Mouse (Mus musculus) embryo, embryonic 11.5 days (tissue): ENCODE results near the gene Trp63.
"Not testable (repeated sequence)": the region's sequence is repeated elsewhere in the genome, so short reads cannot be mapped to it uniquely, and the experiment has no call there.

Experiments
- DNase-seq: peaks from one replicate; pipeline ENCODE4 v3.0.0-alpha.2; 2012; ENCODE audit warnings: low read depth, low spot score

Trp63 gene

DNA sequence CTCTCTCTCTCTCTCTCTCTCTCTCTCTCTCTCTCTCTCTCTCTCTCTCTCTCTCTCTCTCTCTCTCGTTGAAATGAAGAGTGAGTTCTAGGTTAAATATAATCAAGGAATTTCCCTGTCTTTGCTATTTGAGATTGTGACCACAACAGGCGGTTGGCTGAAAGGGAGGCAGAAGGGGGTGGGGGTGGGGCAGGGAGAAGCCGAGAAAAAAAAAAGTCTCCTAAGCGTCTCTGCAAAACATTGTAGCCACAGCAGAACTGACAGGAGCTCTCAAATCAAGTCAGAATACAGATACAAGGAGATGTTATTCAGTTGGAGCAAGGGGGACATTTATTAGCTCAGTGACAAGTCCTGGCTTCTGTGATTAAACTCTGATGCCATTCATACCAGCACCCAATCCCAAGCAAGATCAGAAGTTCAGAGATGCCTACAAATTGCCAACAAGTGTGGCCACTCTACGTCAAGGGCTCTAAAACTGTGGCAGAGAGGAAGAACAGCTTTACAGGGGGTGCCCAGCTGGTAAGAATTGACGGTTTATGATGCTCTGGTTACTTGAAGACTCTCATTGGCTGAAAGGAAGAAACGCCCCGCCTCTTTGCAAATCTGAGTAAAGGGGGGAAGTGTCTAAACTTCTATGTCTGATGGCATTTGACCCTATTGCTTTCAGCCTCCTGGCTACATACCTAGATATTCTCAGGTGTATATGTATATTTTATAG, at the start of gene Trp63:
Gene Trp63, plus strand, starts transcription at position 233 of the 718 bp plus-strand sequence.
- no peak for DNase-seq

DNA sequence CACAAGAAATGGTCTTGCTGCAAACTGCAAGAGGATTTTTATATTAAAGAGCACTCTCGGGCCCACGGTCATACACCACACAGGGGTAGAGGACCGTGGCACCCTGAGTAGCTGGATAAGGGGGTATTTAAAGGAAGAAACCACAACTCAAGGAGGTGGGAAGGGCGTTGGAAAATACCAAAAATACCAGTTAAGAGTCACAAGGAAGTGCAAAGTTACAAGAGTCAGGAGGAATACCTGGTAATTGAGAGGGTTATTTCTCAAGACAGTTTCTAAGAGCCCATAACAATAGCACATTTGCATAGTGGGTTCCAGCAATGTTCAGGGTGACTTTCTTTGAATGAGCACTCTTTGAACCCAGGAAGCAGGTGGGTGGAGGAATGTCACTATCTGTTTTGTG, 38.8 kb upstream of the Trp63 start:
- DNase-seq = not testable (repeated sequence)

DNA sequence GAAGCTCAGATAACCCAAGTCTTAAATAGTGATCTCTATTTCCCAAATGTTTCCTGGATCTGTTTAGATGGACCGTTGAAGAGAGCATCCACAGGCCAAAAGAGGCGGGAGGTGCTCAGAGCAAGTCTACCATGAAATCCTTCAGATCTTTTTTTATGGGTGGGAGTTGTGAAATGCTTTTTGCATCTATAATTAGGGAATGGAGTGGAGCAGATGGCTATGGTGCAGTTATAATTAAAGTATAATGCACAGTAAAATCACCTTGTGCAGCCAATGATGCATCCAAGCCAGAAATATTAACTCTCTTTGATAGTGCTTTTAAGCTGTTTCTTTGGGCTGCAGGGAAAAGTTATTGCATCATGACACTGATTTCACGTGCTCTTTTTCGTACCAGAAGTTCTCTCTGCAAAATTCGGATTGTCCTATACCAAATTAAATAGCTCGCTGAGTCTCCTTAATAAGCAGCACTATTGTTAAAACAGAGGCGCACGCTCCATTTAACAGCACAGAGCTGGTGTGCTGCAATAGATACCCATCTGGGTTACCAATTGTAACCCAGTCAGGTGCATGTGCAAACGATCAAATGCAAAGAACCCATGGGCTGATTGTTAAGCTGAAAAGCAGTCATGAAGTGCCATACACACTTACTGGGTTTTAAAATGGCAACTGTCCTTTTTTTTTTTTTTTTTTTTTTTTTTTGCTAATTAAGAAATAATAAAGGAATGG, 22.9 kb upstream of the Trp63 start:
- no peak for DNase-seq

DNA sequence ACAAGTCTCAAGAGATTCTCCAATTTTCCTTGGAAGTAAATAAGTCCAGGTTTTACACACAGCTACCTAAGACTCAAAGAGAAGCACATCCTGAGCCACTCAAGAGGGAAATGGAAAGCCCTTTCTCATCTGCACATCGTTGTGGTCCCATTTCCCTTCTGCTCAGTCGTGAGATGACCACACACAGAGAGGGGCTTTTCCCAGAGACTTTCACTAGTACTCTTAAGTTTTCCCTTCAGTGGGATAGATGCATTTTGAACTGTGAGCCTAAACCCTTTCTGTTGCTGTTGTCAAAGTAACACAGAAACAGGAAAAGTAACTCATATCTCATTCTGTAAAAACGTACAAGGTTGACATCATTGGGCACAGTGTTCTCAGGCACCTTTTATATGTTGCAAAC, 20.4 kb upstream of the Trp63 start:
- no peak for DNase-seq

DNA sequence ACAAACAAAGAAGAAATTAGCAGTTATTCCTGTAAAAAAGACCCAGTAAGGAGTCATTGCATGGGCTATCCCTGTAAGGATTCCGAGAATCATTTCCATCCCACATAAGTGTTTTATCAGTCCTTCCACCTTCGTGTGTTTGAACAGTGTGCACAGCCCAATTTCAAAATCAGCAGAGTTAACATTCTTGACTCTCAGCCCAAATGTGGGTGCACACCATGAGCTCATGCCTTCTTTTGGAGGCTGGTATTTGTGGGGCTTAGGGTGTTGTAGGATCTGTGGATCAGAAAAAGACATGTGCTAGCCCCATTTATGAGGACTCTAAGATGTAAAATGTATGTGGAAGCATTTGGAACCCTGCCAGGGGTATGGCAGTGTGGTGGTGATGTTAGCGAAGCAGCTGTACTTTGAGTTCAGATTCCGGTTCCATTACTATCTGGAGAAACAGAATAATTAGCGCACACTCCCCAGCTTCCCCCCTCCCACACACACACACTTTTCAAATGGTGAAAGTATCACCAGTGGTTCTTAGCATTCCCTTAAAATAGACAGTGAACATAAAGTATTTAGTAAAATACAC, 9.6 kb upstream of the Trp63 start:
- DNase-seq = no peak

DNA sequence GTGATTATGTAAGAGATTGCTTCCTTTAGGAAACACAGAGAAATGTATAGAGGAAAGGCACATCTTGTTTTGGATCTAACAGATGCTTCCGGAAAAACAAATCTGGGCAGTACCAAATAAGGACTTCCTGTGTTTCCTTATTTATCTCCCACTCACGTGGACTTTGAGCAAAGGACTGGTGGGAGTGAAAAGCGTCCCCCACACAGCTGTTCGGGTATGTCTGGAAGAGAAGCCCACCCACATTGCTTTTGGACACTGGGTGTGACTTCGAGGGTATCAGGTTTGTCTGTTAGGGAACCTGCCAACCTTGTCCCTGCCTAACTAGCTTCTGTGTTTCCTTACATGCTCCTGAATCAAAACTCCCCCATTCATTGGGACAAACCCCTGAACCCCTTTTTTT, 3.2 kb upstream of the Trp63 start:
- no peak for DNase-seq

DNA sequence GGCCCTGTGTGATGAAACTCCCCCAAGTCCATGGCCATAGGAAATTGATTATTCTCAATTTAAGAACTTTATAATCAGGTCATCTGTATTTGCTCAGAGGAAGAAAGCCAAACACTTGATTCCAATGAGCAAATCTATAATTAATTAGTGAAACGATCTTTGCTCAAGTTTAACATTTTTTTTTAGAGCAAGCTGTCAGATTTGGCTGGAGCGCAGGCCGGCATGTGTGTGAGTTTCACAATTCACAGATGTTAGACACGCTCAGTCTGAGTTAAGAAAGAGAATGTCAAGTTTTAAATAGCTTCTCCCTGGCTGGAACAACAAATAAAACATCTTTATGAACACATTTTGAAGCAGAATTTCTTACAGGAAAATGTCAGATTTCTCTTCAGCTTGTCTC, 1.0 kb upstream of the Trp63 start:
- no peak for DNase-seq

DNA sequence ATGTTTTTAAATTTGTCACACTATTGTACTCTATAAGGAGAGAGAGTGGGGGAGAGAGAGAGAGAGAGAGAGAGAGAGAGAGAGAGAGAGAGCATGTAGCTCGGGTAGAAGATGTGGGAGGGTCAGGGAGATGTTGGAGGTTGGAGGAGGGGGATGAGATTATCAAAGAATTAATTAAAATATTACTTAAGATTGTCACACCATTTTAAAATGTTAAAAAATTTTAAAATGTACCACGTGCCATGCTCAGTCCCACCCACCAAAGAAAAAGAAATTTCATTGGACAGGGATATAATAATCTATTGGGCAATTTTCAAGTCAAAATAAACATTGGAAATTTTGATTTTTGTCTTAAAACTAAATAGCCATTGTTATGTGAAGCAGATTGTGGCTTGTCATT, 1.0 kb downstream of the Trp63 start:
- no peak for DNase-seq

DNA sequence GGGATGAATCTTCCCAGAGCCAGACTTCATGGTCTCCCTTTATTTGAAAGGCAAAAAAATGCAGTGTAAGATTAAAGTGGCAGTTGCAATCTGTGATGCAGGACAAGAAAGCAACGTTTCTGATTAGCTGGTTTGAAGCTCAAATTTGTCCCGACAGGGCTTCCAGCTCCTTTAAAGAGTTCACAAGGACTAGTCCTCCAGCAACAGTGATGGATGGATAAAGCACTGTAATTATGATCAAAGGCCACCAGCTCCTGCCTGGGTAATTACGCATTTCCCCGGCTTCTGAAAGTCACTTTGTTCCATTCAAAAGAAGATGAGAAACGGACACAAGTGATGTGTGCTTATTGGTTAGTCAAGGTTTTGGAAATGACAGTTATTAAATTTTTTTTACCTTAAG, 7.0 kb downstream of the Trp63 start:
- DNase-seq = no peak

DNA sequence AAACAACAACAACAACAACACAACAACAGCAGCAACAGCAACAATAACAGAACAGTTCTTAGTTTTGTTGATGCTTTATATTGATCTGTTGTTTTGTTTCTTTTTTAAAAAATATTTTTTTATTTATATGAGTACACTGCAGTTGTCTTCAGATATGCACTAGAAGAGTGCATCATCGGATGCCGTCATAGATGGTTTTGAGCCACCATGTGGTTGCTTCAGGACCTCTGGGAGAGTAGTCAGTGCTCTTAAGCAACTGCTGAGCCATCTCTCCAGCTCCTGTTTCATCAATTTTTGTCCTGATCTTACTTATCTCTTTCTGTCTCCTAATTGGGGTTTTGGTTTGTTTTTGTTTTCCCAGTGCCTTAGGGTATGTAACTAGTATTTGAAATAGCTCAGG, 17.7 kb downstream of the Trp63 start:
- DNase-seq = no peak

DNA sequence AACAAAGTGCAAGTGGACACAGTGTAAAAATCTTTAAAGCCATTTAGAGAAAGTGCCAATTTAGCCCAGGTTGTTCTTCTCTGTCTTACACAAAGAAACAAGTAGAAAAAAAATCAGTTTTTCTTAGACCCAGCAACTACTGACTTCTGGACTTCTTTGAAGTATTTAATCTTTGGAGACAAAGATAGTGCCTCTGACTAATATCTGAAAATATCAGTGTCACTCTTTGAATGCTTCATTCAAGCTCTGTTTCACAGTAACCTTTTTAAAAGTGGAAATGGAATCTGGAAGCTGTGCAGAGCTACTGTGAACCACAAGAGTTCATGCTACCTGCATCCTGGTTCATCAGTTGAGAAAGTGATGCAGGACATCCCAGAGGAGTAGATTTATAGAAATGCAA, 22.7 kb downstream of the Trp63 start:
- no peak for DNase-seq

DNA sequence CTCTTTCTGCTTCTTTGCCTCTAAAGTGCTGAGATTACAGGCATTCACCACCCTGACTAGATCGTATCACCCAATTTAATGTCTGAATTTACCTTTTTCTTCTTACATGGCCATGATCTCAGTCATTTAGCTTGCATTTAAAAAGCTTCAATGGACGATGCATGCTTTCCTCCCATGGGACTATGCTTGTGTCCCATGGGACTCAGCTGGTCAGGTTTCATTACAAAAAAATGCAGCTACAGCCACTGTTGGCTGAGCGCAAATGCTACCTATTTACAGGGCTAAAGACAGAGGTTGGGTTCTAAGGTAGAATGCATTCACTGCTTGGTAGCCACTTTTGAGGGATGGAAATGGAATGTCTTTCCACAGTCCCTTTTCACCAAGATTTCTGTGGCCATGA, 32.2 kb downstream of the Trp63 start:
- no peak for DNase-seq

DNA sequence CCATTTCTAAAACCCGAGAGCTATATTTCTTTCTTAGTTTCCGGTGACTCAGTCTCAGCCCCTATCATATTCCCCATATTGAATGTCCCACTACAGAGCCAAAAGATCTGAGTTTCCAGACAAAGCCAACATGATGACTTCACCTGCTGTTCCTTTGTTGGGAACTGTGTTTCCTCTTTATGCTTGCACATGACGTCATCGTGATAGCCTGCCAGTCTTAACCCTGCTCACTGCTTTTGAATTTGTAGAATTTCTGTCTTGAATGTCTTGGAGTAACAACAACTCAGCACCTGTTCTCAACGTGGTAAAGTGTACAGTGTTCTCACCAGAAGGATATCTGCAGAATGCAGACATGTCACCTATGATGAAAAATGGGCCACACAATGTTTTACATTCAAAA, 39.6 kb downstream of the Trp63 start:
- no peak for DNase-seq

DNA sequence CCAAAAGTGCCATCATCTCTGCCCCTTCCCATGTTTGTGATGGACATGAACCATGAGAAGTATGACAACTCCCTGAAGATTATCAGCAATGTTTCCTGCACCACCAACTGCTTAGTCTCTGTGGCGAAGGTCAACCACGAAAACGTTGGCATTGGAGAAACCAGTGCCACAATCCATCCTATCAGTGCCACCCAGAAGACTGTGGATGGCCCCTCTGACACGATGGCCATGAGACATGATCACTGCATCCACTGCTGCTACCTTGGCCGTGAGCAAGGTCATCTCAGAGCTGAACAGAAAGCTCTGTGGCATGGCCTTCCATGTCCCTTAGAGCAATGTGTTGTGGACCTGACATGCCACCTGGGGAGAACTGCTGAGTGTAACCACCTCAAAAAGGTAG, 43.4 kb downstream of the Trp63 start:
- no peak for DNase-seq

DNA sequence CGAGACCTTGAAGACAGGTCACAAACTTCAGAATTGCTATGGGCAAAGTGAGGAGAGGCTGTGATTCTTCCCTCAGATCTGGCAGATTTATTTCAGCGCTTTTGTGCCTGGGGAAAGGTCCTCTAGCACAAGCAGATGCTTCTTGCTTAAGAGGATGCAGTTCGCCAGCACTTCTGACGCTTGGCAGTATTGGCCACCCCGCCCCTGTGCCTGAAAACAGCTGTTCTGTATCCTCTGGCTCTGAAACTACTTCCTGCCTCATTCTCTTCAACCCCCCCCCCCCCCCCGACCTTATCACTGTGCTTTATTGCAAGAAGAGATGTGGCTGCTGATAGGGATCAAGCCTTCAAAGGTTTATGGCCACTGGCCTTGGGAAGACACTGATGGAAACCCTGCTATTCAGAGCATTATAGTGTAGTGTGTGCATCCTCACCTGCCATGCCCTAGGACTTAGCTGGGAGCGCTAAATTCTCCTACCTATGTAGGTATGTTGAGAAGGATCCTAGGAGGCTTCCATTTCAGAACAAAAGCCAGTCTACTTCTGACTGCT, 44.5 kb downstream of the Trp63 start:
- DNase-seq = no peak

DNA sequence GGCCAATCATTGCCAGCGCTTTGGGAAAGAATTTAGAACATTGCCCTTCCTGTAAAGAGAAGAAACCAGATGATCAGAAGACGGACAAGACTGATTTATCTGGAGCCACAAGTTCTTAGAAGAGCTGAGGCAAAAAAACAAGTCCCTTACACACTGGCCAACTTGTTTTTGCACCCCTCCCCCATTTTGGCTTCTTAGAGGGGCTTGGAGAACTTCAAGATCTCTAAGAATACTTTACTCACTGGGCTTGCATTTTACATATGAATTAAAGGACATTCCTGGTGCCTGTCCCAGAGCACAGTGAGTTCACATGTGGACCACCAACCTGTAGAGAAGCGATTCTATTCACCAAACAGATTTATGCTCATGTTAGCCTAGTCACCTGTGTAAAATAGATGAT, 53.3 kb downstream of the Trp63 start:
- DNase-seq = no peak

DNA sequence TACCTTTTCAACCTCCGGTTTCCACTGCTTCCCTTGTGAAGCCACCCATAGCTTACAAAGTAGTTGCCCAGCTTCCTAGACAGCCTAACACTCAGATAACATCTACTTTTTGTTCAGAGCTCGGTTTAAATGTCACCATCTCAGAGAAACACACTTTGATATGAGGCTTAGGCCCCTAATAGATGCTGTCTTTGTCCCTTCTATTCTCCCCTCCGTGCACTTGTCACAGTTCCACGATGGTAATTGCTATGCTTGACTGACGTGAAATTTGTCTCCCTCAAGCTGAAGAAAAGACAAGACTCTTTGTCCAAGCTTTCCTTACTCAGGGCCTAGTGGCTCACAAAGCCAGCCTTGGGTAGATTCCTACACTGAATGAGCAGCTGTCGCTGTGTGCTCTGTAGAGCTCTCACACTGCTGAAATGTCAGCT, 54.1 kb downstream of the Trp63 start:
- DNase-seq = no peak

DNA sequence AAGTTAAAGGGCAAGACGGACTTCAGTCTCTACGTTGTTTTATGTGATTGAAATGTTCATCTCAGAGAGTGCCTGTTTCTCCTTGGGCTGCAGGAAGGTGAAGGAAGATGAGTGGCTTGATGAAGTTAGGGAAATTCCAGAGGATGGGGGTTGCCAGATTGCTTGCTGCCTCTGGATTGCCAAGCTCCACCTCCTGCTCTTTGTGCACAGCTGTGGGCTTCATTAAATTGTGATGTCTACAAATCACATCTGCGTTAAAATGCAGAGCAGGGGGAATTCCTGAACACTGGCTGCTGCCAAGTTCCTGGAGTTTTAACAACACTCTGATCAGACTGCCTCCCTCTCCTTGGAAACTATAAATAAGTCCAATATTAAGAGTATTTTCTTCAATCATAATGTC, 63.2 kb downstream of the Trp63 start:
- DNase-seq = peak; percentile 13

DNA sequence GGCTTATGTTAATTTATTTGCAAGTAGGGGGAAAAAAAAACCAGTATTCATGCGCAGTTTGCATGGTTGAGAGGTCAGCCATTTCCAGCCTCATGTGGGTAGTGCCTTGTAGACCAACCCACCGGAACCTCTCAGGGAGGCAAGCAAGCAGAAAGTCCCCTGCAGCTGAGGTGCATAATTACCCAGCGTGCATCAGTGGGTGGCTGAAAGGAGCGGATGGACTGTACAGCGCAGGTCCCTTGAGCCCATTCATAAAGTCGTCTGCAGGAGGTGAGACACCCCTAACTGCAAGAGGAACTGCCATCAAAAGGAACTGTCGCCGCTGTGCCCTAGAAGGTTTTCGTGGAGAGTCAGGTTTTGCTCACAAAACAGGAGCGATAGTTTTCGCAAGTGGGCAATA, 68.3 kb downstream of the Trp63 start:
- no peak for DNase-seq

DNA sequence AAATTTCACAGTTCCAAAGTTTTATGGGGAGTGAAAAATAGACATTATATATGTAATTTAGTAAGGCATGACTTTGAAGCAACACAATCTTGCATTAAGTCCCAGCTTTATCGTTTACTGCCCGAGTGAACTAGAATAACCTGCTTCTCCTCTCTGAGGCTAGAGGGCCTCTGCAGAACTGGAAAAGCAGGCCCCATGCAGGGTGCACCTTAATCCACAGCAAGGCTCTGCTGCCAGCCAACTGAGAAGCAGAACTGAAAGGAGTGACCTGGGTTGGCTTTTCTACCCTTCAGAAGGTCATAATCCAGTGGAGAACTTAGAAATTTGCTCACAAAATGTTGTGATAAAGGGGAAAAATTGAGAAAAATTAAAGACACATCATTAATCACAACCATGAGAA, 74.5 kb downstream of the Trp63 start:
- no peak for DNase-seq

DNA sequence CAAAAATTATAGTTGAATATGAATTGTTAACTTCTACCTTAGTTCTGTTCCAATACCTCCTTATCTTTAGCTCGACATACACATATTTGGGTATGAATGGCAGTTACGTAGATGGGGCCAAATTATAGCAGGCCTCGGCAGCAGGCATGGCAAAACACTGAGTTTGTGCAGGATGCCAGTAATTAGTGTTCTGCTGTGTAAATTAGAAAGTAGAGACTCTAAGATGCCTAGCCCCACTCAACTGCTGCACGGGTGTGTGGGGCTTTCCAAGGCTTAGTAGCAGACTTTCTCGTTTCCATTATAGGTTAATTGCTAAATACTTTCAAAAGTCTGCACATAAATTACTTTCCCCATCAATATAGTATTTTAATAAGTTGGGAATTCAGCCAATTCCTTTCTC, 82.0 kb downstream of the Trp63 start:
- no peak for DNase-seq

DNA sequence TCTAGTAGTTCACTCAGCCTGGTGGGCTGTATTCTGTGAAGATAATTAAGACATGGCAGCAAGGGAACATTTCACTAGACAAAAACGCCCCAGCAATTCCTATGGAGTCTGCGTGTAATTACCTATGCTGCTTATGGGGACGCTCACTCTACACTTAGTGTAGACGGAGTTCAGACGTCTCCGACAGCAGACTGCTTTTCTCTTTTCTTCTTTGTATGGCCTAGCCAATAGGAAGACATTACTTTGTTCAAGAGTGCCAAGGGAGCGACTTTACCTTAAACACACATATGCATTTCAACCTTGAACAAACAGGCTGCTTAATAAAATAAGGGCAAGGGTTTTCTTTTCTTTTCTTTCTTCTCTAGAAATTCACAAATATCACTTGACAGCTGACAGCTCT, 91.0 kb downstream of the Trp63 start:
- DNase-seq = no peak

DNA sequence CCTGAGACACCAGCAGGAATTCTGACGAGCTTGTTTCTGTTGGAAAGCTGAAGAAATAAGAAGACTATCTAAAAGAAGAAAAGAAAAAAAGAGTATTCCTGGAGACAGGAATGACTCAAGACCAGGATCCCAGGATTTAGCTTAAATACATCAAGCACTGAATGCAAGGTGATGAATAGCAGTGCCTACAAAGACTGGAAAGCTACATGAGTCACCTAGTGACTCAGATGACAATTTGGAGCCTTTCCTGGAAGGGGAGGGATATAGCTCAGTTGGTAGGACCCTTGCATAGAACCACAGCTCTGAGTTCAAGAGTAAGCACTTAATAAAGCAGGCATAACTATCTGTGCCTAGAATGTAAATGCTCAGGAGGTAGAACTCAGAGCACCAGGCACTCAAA, 93.9 kb downstream of the Trp63 start:
- no peak for DNase-seq
